Comparison of ENCODE assay signal across 8 mouse cellular contexts in the genomic region with DNA sequence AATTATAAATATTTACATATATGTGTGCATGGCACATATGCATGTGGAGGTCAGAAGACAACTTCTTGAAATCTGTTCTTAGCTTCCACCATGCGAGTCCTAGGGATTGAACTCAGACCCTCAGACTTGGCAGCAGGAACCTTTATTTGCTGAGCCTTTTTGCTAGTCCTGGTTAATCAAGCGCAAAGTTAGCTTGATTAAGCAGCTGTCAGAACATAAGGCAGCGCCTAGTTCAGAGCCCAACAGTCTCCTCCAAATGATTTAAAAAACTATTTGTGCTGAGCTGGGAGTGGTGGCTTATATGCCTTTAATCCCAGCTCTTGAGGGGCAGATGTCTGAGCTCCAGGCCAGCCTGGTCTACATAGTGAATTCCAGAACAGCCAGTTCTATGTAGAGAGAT. TPM values are rescaled to one million over a fixed set of nuclear protein-coding genes. Genes with fewer than 3 reads are reported as not detected.
DNase-seq lines count a peak whose midpoint lies in the region; ATAC-seq lines count a peak whose summit lies in the region.

No protein-coding gene starts in this region.

- H3K36me3 ChIP-seq in embryonic facial prominence, embryonic 13.5 days = peaks cover 16% of the 10 kb centered on the region
- H3K36me3 ChIP-seq in intestine, embryonic 15.5 days = no peaks in the 10 kb centered on the region
- H3K36me3 ChIP-seq in neural tube, embryonic 13.5 days = peaks cover 18% of the 10 kb centered on the region

- H3K27ac ChIP-seq in embryonic facial prominence, embryonic 13.5 days = peak overlapping the region; percentile 99; the same call in 1 of the 2 replicates
- H3K27ac ChIP-seq in intestine, embryonic 15.5 days = 0 out of 2 replicates have a peak overlapping the region, but pooled peaks have one; percentile 99
- H3K27ac ChIP-seq in neural tube, embryonic 13.5 days (replicated peaks) = no peak overlapping the region

- peaks cover 43% of the 10 kb centered on the region for H3K4me1 ChIP-seq in embryonic facial prominence, embryonic 13.5 days
- peaks cover 20% of the 10 kb centered on the region for H3K4me1 ChIP-seq in intestine, embryonic 15.5 days (replicated peaks)
- H3K4me1 ChIP-seq in neural tube, embryonic 13.5 days (replicated peaks) = peaks cover 47% of the 10 kb centered on the region

- ATAC-seq in embryonic facial prominence, embryonic 13.5 days (ENCODE audit: insufficient number of reproducible peaks, insufficient read depth, low FRiP score, low TSS enrichment, low read depth) = no peak
- no peak for ATAC-seq in intestine, embryonic 15.5 days
- no peak for ATAC-seq in neural tube, embryonic 13.5 days (ENCODE audit: low read depth)

- intact Hi-C loops in gastrocnemius, postnatal 14 days (cut with DNase I; ENCODE audit: low total_unique reads) = no loop called here

- H3K9ac ChIP-seq in embryonic facial prominence, embryonic 13.5 days = peak overlapping the region; percentile 88
- H3K9ac ChIP-seq in intestine, embryonic 15.5 days = no peak overlapping the region
- peak overlapping the region; percentile 89 for H3K9ac ChIP-seq in neural tube, embryonic 13.5 days

- H3K27me3 ChIP-seq in embryonic facial prominence, embryonic 13.5 days = no peaks in the 10 kb centered on the region
- H3K27me3 ChIP-seq in intestine, embryonic 15.5 days (replicated peaks) = no peaks in the 10 kb centered on the region
- H3K27me3 ChIP-seq in neural tube, embryonic 13.5 days = no peaks in the 10 kb centered on the region

- H3K4me3 ChIP-seq in embryonic facial prominence, embryonic 13.5 days = peak overlapping the region; percentile 59
- 0 out of 2 replicates have a peak overlapping the region, but pooled peaks have one; percentile 62 for H3K4me3 ChIP-seq in intestine, embryonic 15.5 days (replicated peaks)
- H3K4me3 ChIP-seq in neural tube, embryonic 13.5 days = peak overlapping the region; percentile 66

- H3K4me2 ChIP-seq in embryonic facial prominence, embryonic 13.5 days = peak overlapping the region; percentile 92
- H3K4me2 ChIP-seq in intestine, embryonic 15.5 days (replicated peaks) = peak overlapping the region; percentile 92
- H3K4me2 ChIP-seq in neural tube, embryonic 13.5 days = peak overlapping the region; percentile 97

- DNase-seq in layer of hippocampus, adult 11-12 months (ENCODE audit: low spot score) = peak; percentile 36
- no peak for DNase-seq in layer of hippocampus, adult 9-10 months (ENCODE audit: low spot score)
- no peak for DNase-seq in right cerebral cortex, adult 2 months (ENCODE audit: low spot score in 2 of 2)
- DNase-seq in gastrocnemius, postnatal 14 days = no peak
- DNase-seq in spleen, adult 18-20 months = no peak

- no peaks in the 10 kb centered on the region for H3K9me3 ChIP-seq in embryonic facial prominence, embryonic 13.5 days
- no peaks in the 10 kb centered on the region for H3K9me3 ChIP-seq in intestine, embryonic 15.5 days
- H3K9me3 ChIP-seq in neural tube, embryonic 13.5 days = no peaks in the 10 kb centered on the region

- WGBS in embryonic facial prominence, embryonic 13.5 days = 76% methylated on average over 3 of the region's 3 CpGs
- WGBS in intestine, embryonic 15.5 days = 61% methylated on average over 3 of the region's 3 CpGs
- WGBS in neural tube, embryonic 13.5 days = 62% methylated on average over 3 of the region's 3 CpGs

RNA-seq across cellular contexts. Expression of a gene that starts 1.5 kb away (rescaled TPM):
- 77.4 and 80.0 TPM in 2 replicates for polyA plus RNA-seq in embryonic facial prominence, embryonic 13.5 days (2015; fragmentation: Nextera tagmentation; extraction: Ambion mirVana)
- 64.1 and 74.9 TPM in 2 replicates for polyA plus RNA-seq in intestine, embryonic 15.5 days (2015; fragmentation: Nextera tagmentation; extraction: Ambion mirVana)
- polyA plus RNA-seq in neural tube, embryonic 13.5 days (2015; fragmentation: Nextera tagmentation; extraction: Ambion mirVana) = 76.3 and 84.2 TPM in 2 replicates
- 10 to 100 TPM; 11.9 to 15.3 TPM for total RNA-seq in gastrocnemius, postnatal 14 days (2021)

RNA-seq across cellular contexts. Expression of a gene that starts 28.8 kb away (rescaled TPM):
- 21.5 and 24.9 TPM in 2 replicates for polyA plus RNA-seq in embryonic facial prominence, embryonic 13.5 days (2015; fragmentation: Nextera tagmentation; extraction: Ambion mirVana)
- 13.3 and 13.8 TPM in 2 replicates for polyA plus RNA-seq in intestine, embryonic 15.5 days (2015; fragmentation: Nextera tagmentation; extraction: Ambion mirVana)
- 11.3 and 12.2 TPM in 2 replicates for polyA plus RNA-seq in neural tube, embryonic 13.5 days (2015; fragmentation: Nextera tagmentation; extraction: Ambion mirVana)
- total RNA-seq in gastrocnemius, postnatal 14 days (2021) = 10 to 100 TPM; 41.6 to 51.6 TPM
